Mouse (Mus musculus): Measurements from ENCODE around the gene Dip2b.
A peak's percentile ranks its signal among the peaks of the same experiment; 100 is the strongest.

Gene Dip2b

DNA sequence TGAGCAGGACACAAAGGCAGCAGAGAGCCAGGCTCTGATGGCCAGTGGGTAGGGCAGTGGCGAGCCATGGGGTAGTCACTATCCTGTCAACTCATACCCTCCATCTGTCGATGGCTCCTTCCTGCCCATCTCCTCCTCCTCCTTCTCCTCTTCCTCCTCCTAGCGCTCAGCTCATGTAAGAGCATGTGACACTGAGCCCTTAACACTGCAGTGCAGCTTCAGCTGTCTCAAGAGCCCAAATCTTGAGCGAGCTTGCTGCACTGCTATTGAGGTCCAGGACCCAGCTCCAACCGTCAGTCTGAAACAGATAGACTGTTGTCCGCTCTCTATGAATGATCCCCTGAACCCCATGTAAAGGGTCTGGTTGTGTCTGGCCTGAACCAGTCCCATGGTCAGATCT, 141.2 kb downstream of the Dip2b start:
- no peak for DNase-seq (ENCODE audit: low spot score)

DNA sequence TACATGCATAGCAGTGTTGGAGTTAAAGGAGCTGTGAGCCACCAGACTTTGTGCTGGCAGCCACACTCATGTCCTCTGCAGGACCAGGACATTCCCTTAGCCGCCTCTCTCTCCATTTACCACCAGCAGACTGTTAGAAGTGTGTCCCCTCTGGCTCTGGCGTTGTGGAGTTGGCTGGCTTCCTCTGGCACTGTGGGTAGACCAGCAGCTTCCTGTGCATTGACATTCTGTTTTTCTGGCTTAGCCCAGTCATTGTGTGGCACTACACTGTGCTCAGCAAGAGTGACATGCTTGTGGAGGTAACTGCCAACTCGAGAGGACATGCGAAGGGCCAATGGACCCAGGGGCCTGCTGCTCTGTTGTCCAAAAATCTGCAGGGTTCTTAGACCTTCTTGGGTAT, 141.8 kb downstream of the Dip2b start:
- no peak for DNase-seq (ENCODE audit: low spot score)

DNA sequence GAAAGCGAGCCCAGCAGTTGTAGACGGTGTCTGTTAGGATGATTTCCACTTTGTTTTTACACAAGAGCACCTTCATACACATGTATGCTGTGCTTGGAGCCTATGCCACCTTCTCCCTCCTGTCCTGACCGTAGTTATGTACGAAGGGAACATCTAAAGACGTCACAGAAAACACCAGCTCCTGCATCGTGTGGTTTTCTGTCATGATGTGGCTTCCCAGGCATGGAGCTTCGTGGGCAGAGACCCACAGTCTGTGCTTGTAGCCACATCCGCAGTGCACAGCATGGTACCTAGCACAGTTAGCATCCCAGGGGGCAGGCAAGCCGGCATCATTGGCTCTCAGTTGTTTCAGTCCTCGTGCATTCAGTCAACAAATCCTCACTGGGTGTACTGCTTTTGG, 143.4 kb downstream of the Dip2b start:
- DNase-seq (ENCODE audit: low spot score): no peak

DNA sequence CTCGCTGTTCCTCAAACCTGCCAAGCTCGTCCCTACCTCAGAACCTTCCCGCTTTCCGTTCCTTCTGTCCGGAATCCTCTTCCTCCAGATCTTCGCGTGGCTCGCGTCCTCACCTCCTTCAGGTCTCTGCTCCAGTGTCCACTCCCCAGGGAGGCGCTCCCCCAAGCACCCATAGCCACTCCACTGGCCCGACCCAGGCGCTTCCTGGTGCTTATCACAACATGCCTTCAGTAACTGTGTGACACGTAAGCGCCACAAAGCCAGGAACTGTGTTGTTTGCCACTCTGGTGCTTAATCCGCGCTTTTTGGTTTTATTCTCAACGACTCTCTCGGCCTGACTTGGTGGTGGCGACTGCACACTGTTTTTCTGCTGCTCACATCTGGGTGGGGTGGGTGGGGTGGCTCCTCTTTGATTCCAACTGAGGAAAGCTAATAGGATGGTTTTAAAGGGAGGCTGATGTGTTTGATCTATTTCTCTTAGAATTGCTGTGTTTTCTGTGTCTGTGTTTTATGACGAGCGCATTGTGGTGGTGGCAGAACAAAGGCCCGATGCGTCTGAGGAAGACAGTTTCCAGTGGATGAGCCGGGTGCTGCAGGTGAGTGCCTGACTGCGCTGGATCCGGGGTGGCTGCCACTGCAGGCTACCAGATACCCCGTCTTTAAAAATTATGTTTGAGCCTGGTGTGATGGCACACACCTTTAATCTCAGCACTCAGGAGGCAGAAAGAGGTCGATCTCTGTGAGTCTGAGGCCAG, 144.2 kb downstream of the Dip2b start:
- no peak for DNase-seq (ENCODE audit: low spot score)

DNA sequence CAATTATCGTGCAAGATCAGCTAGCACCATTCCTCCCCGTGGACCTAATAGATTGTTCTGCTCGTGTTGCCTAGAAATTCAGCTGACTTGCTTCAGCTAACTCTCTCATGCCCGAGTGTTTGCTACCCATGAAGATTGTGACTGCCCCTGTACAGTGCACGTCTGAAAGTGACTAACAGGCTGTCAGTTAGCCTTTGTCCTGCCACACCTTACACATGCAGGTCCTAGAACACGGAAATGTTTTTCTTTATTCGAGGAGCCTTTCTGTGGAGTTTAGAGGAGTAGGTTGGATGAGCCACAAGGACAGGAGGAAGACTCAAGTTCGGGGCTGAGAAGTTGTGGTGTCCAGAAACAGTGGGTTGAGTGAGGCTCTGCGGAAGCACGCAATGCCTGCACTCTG, 145.0 kb downstream of the Dip2b start:
- DNase-seq (ENCODE audit: low spot score): no peak

DNA sequence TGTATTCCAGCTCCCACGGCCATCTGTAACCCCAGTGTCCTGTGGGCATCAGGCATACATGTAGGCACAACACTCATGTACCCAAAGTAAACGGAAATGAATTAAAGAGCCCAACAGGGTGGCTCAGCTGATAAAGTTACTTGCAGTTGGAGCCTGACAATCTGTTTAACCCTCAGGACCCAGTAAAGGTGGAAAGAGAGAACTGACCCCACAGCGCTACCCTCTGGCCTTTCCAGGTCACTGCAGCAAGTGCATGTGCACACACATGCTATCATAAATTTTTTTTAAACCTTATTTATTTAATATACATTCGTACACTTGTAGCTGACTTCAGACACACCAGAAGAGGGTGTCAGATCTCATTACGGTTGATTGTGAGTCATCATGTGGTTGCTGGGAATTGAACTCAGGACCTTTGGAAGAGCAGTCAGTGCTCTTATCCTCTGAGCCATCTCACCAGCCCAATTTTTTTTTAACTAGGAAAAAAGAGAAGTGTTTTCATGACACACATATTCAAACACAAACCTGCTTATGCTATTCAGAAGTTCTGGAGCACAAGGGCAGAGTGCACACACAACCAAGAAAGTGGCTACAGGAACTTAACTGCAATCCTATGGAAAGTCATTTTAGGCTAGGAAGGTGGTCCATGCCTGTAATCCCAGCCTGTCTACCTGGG, 146.5 kb downstream of the Dip2b start:
- peak; percentile 7 for DNase-seq (ENCODE audit: low spot score)

DNA sequence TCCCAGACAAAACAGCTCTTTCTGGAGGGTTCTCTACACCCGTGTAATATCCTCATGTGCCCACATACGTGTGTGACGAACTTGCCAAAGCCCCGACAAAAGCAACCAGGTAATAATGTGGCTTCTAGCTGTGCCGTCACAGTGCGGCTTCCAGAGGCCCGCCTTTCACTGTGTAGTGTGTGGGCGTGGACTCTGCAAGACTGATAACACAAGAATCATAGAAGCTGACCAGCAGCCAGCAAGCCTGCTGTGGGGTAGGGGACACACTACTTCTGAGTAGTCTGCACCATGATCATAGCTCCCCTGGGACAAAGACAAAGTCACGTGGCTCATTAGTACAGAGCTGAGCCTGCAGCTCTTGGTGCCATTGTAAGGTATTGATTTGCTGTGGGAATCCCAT, 147.8 kb downstream of the Dip2b start:
- DNase-seq (ENCODE audit: low spot score): peak; percentile 5

DNA sequence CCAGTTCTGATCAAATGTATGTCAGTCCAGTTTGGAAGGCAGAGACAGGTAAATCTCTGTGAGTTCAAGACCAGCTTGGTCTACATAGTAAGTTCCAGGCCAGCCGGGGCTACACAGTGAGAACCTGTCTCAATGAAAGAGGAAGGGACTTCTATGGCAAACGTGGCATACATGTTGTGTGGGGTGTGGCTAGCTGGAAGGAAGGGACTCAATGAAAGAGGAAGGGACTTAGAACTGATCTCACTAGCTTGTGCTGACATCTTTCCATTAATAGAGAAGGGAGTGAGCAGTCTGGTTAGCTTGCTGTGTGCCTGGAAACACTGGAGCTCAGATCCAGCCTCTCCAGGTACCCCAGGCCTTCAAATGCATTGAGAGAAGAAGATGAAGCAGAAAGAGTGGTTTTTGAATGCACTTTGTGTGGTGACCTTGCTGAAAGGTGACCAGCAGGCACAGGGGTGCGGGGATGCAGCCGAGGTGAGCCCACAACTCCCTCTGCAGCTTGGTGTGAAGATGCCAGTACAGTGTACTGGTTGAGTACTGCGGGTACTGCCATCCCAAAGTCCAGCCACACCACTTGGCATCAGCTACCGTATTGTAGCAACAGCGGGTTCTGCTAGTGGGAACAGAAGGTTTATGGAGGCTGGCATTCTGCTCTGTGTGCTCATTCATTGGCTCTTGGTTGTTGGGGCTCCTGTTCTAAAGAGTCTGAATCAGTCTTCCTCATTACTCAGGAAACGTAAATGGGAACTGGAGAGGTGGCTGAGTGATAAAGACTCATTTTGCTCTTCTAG, 148.6 kb downstream of the Dip2b start:
- DNase-seq (ENCODE audit: low spot score): no peak

DNA sequence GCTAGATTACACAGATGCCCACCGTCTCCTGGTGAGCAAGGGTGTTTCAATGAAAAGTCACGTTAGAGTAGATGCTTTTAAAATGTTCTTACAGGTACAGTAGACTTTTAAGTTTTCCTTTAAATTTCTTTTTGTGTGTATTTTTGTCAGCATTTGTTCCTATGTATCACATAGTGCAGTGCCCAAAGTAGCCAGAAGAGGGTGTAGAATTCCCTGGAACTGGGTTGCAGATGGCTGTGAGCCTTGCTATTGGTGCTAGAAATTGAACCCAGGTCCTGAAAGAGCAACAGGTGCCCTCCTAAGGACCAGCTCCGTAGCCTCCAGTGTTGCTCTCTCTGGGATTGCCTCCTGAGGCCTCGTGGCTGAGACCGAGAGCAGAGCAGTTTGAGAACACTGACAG, 150.1 kb downstream of the Dip2b start:
- DNase-seq (ENCODE audit: low spot score): peak; percentile 5

DNA sequence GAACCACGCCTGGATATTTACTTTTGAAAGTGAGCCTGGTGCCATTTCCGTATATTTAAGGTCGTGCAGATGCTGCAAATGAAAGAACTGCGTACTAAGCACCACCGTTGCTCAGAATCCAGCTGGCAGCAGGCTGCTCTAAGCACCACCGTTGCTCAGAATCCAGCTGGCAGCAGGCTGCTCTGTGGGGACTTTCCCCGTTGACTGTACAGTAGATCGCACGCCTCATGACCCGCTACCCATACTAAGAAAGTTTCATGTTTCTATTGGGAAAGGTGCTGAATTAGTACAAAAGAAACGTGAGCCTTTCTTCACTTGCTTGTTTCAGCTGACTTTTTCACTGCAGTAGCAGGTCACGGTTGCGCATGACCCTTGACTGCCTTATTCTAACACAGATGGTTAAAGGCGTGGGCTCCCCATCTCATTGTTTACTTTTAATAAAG, 150.5 kb downstream of the Dip2b start:
- DNase-seq (ENCODE audit: low spot score): no peak

DNA sequence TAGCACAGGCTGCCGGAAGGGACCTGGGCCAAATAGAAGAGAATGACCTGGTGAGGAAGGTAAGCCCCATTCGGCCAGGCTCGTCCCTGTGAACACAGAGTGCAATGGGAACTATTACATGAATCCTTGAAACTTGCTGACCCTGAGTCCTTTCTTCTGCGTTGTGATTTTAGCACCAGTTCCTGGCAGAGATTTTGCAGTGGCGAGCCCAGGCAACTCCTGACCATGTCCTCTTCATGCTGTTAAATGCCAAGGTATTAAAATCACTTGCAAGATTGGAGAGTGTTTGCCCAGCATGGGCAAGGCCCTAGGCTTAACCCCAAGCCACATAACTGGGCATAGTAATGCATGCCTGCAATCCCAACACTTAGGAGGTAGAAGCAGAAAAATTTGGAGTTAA, 151.6 kb downstream of the Dip2b start:
- no peak for DNase-seq (ENCODE audit: low spot score)

DNA sequence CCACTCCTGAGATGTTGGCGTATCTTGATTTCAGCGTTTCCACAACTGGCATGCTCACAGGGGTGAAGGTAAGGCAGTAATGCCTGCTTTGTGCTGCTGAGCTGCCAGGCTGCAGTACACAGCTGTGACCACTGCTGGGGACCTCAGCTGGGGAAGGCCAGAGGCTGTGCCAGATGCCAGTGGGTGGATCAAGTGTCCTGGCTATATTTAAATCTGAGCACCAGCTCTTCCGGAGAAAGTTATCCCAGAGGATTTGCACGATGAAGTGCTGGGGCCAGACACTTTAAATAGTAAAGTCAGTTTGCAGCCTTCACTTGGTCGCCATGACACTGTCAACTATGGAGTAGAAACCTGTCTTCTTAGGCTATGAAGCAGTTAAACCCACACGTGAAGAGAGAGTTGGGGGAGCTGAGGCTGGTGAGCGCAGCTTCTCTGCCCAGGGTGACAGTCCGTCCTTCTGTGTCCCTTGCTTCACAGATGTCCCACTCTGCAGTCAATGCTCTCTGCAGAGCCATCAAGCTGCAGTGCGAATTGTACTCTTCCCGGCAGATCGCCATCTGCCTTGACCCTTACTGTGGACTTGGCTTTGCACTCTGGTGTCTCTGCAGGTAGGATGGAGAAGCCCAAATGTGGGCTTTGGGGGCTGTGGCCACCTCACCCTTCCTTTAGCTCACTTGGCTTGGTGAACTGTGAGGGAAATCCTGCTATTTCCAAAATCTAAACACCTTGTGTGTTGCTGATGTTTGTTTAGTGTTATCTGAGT, 160.7 kb downstream of the Dip2b start:
- no peak for DNase-seq (ENCODE audit: low spot score)

DNA sequence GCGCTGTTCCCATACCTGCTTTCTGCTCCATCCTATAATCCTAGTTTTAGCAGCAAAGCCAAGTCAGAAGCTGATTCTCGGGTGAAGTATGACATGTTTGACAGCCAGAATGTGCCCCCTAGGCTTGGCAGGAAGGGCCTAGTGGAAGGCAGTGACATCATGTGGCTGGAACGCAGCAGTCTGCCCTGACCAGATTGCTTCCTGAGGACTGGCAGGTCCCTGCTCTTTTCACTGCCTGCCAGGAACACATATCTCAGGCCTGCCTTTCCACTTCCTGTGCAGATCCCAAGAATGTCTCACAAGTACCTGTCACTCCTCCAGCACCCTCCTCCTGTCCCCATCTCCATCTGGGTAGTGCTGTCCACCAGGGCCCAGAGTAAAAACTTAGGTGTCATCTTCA, 161.3 kb downstream of the Dip2b start:
- no peak for DNase-seq (ENCODE audit: low spot score)

DNA sequence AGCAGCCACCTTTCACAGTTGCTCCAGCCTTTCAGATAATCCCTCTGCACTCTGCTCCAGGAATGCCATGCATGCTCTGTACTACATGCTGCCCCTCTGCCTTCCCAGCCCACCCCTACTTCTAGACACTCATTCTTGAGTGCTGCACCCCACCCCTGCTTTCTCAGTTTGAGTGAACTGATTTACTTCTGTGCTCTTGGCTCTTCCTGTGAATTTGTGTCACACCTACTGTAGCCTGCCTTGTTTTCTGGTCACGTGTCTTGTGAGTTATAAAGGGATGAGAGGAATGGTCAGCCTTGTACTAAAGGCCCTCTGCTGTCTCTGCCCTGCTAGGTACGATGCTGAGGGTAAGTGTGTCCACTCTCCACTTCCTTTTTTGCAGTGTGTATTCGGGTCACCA, 163.3 kb downstream of the Dip2b start:
- DNase-seq (ENCODE audit: low spot score): no peak

DNA sequence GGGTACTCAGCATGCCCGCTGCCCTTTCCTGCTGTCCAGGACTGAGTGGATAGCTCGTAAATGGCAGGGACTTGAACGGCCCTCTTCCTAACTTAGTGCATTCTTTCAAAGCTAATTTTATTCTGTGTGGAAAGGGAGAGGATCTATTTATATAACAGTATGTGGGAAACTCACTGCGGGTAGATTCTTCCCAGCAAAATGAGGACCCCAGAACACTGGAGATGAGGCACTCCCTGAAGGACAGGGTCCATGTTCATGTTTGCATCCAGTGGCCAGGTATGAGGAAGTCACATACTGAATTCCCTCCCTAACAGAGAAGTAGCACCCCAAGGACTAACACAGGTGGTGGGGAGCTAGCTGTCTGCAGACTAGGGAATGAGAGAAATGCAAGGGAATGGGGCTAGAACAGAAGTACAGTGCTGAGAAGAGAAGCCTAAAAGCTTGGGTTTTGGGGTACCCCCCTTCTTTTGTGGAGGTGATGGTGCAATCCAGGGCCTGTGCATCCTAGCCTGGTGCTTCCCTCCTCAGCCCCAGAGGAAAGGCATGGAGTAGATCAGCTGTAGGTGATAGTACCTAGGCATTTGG, 164.1 kb downstream of the Dip2b start:
- DNase-seq (ENCODE audit: low spot score): no peak

DNA sequence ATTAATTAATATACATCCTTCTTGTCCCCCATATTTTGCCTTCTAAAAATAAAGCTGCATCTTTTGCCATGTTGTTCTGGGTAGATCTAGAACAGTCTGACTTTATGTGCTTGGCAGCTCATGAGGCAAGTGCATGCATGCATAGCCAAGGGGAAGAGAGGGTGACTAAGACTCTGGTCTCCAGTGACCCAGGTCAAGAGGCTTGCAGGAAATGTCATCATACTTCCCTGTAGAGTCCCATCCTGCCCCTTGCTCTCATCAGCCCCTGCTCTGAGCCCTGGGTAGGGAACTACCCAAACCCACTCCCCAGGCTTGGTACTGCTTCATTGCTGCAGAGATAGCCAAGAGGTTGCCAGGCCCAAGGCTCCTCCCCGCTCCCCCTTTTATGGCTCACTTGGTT, 166.1 kb downstream of the Dip2b start:
- no peak for DNase-seq (ENCODE audit: low spot score)

DNA sequence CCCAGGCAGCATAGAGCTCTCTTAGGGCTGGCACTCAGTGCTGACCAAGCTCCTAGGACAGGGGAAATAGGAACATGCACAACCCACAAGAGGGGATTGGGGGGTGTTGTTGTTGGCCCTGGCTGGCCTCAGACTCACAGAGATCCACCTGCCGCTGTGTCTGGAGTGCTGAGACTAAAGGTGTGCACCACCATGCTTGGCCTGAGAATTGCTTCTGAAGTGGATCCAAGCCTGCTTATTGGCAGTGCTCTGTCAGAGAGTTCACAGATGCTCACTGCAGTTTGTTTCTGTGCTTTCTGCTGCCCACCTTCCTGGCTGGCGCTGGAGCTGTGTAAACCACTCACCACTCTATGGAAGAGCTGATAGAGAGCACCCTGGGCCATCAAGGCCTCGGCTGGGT, 171.5 kb downstream of the Dip2b start:
- DNase-seq (ENCODE audit: low spot score): no peak

DNA sequence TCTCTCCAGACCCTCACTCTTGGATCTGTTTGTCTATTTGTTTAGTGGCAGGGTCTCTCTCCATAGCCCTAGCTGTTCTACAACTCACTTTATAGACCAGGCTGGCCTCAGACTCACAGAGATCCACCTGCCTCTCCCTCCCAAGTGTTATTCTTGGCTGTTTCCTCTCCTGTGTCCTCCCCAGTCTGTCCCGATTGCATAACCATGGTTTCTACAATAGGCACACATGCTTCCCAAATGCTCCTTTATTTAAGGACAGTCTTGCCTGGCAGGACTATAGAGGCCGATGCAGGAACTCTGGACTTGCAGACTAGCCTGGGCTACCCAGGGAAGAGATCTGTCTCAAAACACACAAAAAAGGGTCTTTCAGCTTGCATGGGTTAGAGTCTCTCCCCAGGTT, 174.9 kb downstream of the Dip2b start:
- DNase-seq (ENCODE audit: low spot score): no peak

DNA sequence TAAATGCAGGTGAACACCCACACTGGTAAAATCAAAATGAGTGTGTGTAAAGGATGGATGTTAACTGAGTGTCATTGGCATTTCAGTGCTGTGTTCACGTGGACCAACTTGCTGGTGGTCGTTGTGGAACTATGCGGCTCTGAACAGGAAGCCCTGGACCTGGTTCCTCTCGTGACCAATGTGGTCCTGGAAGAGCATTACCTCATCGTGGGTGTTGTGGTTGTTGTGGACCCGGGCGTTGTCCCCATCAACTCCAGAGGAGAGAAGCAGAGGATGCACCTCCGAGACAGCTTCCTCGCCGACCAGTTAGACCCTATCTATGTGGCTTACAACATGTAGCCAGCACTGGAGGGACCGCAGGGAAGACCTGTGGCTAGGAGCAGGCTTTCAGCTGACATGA, 176.6 kb downstream of the Dip2b start:
- DNase-seq (ENCODE audit: low spot score): no peak

DNA sequence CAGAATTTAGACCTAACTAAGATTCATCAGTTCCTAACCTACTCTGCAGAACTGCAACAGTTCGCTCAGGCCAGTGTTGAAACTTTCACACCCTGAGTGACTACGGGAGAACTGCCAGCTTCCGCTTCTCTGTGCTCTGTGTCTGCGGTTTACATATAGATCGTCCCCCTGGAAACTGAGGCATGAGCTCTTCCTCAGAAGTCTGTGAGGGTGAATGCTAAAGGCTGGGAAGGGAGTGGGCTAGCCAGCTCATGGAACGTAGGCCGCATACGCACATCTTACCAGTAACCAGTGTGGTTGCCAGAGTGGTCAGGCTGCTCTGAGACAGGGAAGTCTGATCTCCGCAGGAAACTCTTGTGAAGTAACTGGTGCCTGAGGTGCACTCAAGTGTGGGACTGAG, 177.7 kb downstream of the Dip2b start:
- no peak for DNase-seq (ENCODE audit: low spot score)

DNA sequence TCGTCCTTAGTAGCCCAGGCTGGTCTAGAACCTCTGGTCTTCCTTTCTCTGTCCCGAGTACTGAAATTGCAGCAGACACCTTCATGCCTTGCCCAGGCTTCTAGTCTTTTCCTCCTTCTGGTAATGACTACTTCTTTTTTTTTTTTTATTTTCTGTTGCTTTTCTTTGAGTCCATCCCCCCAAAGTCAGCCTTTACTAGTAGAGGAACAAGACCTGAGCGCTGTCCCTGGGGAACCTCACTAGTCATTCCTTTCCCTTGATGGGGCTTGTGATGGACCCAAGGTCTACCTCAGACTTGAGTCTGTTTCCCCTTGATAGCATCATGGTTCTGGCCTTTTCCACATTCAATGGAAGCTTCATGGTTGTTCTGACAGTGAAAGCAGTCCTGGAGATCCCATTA, 179.6 kb downstream of the Dip2b start:
- no peak for DNase-seq (ENCODE audit: low spot score)

DNA sequence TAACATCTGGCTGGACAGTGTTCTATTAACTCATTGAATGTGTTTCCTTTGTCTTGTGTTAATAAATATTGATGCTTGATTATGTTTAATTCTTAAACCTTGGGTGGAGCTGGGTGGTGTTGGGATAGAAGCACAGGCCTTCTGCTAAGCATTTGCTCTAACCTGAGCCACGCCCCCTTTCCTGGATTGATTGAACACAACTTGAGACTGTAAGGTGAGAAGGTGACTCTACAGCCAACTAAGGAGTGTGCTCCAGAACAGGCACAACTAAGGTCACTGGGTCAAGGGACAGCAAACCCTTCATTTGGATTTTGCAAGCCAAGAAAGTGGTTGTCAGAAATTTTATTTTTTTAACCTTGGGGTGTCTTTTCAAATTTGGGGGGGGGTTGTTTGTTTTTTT, 180.9 kb downstream of the Dip2b start:
- DNase-seq (ENCODE audit: low spot score): no peak
